Mouse (Mus musculus): ENCODE data around the gene Galk2.

DNA sequence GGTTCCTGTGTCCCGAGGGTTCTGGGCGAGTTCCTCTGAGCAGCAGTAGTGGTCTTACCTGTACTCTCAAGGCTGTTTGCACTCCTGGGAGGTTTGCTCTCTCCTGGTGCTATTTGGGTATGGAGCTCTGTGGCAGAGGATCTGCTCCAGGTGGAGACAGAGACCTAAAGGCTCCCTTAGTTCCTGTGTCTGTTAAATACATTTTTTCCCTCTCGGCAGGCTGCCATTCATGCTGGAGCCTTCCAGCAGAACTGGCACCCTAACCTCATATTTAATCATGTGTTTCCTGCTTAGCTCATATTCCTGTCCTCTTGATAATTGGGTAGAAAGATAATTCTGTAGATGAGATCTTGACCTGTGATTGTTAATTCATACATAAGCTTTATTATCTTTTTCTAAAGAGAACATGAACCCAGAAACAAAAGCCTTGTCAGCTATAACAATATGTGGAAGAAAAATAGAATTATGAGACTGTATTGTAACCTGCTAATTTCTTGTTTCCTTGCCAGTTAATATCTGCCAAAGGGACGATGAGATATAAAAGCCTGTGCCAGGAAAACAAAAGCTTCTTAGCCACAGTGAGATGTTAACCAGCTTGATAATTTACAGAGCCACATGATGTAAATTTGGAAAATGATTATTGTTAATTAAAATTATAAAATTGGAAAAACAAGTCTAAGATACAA, 27.1 kb downstream of the Galk2 start:
- TF ChIP-seq CTCF (IDR thresholded peaks at IDR 0.05; ENCODE audit: low read depth) (no peak), EP300 (IDR thresholded peaks at IDR 0.05; ENCODE audit: low read depth) (no peak)

Data from liver, embryonic 14.5 days (tissue).